Mouse (Mus musculus) intestine, postnatal 0 days (tissue): Measurements from ENCODE around the gene Gm38655. TPM values are rescaled to one million over a fixed set of nuclear protein-coding genes. Genes with fewer than 3 reads are reported as not detected.

Experiments used
- ATAC-seq: fragments of 200-750 bp; cut with Nextera tagmentation; 2 replicates; pipeline ENCODE4 v1.8.0; 2017; ENCODE audit warnings: mild to moderate bottlenecking, moderate TSS enrichment, moderate library complexity
- H3K27ac ChIP-seq: fragments of 300-500 bp; sonication (generic); 2 replicates; pipeline ENCODE4 v1.5.1; 2014; ENCODE audit warnings: mild to moderate bottlenecking, low read depth, low read length, moderate library complexity
- H3K27me3 ChIP-seq: fragments of 300-500 bp; sonication (generic); replicated peaks from 2 replicates; pipeline ENCODE4 v1.6.1; 2014; ENCODE audit warnings: low read length, mixed read lengths; ENCODE audit not compliant: control insufficient read depth, insufficient read depth
- H3K36me3 ChIP-seq: fragments of 300-500 bp; sonication (generic); 2 replicates; pipeline ENCODE4 v1.6.1; 2014; ENCODE audit warnings: mild to moderate bottlenecking, moderate library complexity; ENCODE audit not compliant: control insufficient read depth, insufficient read depth
- H3K4me1 ChIP-seq: fragments of 300-500 bp; sonication (generic); replicated peaks from 2 replicates; pipeline ENCODE4 v1.6.1; 2014; ENCODE audit warnings: antibody characterized with exemption, low read length, mixed read lengths; ENCODE audit not compliant: control insufficient read depth, insufficient read depth
- H3K4me2 ChIP-seq: fragments of 300-500 bp; sonication (generic); replicated peaks from 2 replicates; pipeline ENCODE4 v1.6.1; 2014; ENCODE audit warnings: low read depth, mild to moderate bottlenecking, moderate library complexity
- H3K4me3 ChIP-seq: fragments of 300-500 bp; sonication (generic); 2 replicates; pipeline ENCODE4 v1.5.1; 2014; ENCODE audit warnings: low read depth, low read length
- H3K9ac ChIP-seq: fragments of 300-500 bp; sonication (generic); 2 replicates; pipeline ENCODE4 v1.6.1; 2014; ENCODE audit warnings: mild to moderate bottlenecking, low read depth, low read length
- H3K9me3 ChIP-seq: fragments of 300-500 bp; sonication (generic); 2 replicates; pipeline ENCODE4 v1.6.1; 2016; ENCODE audit warnings: mixed run types; ENCODE audit not compliant: control insufficient read depth
- CTCF ChIP-seq: sonication (generic); IDR thresholded peaks from 2 replicates; pipeline ENCODE4 v1.5.1; 2016; ENCODE audit warnings: low read depth, mild to moderate bottlenecking, control low read depth, antibody characterized with exemption, moderate library complexity
- WGBS: fragments of 180-500 bp; shearing (Covaris S2); extraction: QIAGEN DNeasy Blood & Tissue Kit; methylation state at CpG from one replicate; pipeline ENCODE4 v1.1.7; 2014; 5-methylcytosine and 5-hydroxymethylcytosine counted together
- polyA plus RNA-seq: library from polyadenylated mRNA; unstranded; fragments of >200 nt; fragmentation: Nextera tagmentation; extraction: Ambion mirVana; gene quantifications from 2 replicates; pipeline ENCODE4 v1.2.1, GENCODE M21; 2015

The Gm38655 gene
- polyA plus RNA-seq, 1 experiment from 2014 or later = 0.30 TPM

DNA sequence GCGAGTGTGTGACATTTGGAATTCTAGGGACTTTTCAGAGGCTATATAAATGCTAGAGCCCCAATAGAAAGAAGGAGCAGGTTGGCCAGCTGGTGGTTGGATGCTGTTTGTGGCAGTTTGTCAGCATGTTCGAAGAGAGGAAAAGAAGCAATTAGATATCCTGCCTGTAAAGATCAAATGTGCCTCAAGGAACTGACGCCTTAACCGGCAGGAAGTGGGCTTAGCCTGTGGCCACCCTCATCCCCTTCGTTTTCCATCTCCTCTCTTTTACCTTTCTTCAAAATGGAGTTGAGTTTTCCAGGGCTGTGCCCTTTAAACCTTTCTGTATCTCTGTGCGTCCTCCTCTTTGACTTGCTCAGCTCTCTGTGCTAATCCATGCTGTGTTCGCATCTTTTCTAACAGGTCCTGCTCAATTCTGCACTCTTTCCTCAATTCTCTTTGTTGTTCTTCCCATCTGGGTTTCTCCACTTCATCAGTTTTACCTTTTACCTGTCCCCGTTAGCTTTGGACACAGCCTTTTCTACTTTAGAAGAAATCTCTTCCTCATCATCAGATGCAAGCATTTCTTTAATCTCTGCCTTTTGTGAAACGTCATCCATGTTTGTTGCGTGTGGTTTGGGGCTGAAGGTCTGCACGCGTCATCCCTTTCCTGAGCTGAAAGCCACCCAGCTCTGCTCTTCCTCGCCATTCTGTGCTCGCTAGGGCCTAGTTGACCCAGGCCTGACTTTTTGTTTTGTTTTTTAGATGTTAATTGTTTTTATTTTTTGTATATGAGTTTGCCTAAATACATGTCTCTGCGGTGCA lies 44.4 kb upstream of the Gm38655 start:
- no peak for ATAC-seq
- no peak for TF ChIP-seq CTCF
- H3K36me3 ChIP-seq = peaks cover 41% of the 10 kb centered on the region
- no peak overlapping the region for H3K4me2 ChIP-seq
- no peak overlapping the region for H3K9ac ChIP-seq
- no peak overlapping the region for H3K4me3 ChIP-seq
- H3K4me1 ChIP-seq = no peaks in the 10 kb centered on the region
- no peaks in the 10 kb centered on the region for H3K9me3 ChIP-seq
- H3K27me3 ChIP-seq = no peaks in the 10 kb centered on the region
- 94% methylated on average over 15 of the region's 15 CpGs for WGBS
- H3K27ac ChIP-seq = no peak overlapping the region

DNA sequence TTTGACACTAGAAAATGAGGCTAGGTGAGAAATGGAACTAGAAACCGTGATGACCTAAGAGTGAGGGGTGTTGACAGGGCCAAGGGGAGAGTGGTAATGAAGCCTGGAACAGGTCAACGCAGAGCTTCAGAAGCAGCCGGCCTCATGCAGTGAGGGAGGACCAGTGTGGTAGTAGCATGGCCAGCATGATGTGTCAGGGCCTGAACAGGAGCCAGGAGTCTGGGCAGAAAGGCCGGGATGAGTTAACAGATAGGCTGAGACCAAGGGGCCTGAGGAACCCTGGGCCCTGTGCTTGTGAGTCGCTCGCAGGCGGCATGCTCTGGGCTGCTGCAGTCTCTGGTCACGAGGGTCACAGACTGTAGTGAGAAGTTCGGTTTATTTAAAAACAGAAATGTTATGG lies 43.7 kb upstream of the Gm38655 start:
- Histone ChIP-seq H3K4me2 (no peak overlapping the region), H3K4me3 (no peak overlapping the region), H3K9me3 (no peaks in the 10 kb centered on the region), H3K27ac (no peak overlapping the region), H3K27me3 (no peaks in the 10 kb centered on the region), H3K36me3 (peaks cover 45% of the 10 kb centered on the region), H3K9ac (no peak overlapping the region), H3K4me1 (no peaks in the 10 kb centered on the region)
- WGBS = 96% methylated on average over 9 of the region's 9 CpGs
- ATAC-seq = no peak
- no peak for TF ChIP-seq CTCF

DNA sequence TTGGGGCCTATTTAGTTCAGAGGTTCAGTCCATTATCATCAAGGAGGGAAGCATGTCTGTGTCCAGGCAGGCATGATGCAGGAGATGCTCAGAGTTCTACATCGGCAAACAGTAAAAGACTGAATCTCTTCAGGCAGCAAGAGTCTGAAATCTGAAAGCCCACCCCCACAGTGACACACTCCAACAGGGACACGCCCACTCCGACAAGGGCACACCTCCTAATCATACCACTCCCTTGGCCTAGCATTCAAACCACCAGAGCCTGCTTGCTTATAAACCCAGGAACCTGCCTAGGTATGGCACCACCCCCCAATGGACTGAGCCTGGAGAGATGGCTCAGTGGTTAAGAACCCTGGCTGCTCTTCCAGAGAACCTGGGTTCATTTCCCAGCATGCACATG lies 40.2 kb upstream of the Gm38655 start:
- Histone ChIP-seq H3K4me1 (no peaks in the 10 kb centered on the region), H3K9me3 (no peaks in the 10 kb centered on the region), H3K27ac (no peak overlapping the region), H3K9ac (no peak overlapping the region), H3K4me2 (no peak overlapping the region), H3K36me3 (peaks cover 70% of the 10 kb centered on the region), H3K27me3 (no peaks in the 10 kb centered on the region), H3K4me3 (no peak overlapping the region)
- no peak for TF ChIP-seq CTCF
- ATAC-seq = no peak
- WGBS = 84% methylated on average over 3 of the region's 3 CpGs

DNA sequence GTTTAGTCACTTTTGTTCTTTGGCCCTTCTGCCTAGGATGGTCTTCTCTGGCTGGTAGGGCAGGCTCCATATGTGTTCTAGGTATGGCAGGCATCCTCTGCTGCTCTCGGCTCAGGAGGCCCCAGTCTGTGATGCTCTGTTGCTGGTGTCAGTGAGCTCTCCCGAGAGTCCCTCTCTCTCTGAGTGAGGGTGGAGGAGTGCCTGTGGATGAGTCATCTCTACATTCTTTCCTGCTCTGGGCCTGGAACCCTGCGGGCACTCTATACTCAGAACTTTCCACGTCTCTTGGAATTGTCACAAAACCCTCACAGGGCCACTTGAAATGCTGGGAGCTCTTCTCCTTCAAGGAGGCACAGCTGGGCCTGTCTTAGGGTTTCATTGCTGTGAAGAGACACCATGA lies 36.4 kb upstream of the Gm38655 start:
- no peak overlapping the region for H3K4me3 ChIP-seq
- 77% methylated on average over 4 of the region's 4 CpGs for WGBS
- no peaks in the 10 kb centered on the region for H3K27me3 ChIP-seq
- no peak for ATAC-seq
- H3K4me2 ChIP-seq = no peak overlapping the region
- H3K9ac ChIP-seq = no peak overlapping the region
- H3K27ac ChIP-seq = no peak overlapping the region; the same call in 1 of the 2 replicates
- H3K36me3 ChIP-seq = peaks cover 79% of the 10 kb centered on the region
- no peak for TF ChIP-seq CTCF
- no peaks in the 10 kb centered on the region for H3K4me1 ChIP-seq
- no peaks in the 10 kb centered on the region for H3K9me3 ChIP-seq

- no peak for ATAC-seq
- Histone ChIP-seq H3K4me3 (no peak overlapping the region), H3K9me3 (no peaks in the 10 kb centered on the region), H3K9ac (no peak overlapping the region), H3K4me2 (no peak overlapping the region), H3K36me3 (peaks cover 77% of the 10 kb centered on the region), H3K27ac (no peak overlapping the region), H3K4me1 (no peaks in the 10 kb centered on the region), H3K27me3 (no peaks in the 10 kb centered on the region)
- WGBS = 84% methylated on average over 15 of the region's 15 CpGs
- TF ChIP-seq CTCF = no peak
Observed at GRCm38 (mm10) chr17:25210680-25211466, 35.6 kb upstream of the Gm38655 start.

DNA sequence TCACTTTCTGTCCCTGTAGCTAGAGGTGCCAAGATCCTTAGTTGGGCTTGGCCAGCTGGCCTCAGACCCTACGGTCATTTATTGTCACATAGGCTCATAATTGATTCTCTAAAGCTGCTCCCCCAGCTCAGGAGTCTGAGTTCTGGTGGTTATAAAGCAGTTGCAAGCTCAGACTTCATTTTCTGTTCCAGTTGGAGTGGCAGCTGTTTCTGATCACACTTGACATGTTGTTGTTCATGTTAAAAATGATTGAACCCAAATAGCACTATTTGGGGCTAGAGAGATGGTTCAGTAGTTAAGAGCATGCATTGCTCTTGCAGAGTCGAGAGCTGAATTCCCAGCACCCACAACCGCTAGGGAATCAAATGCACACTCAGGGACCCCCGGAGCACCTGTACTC lies 34.7 kb upstream of the Gm38655 start:
- peaks cover 77% of the 10 kb centered on the region for H3K36me3 ChIP-seq
- H3K9ac ChIP-seq = no peak overlapping the region
- H3K9me3 ChIP-seq = no peaks in the 10 kb centered on the region
- ATAC-seq = no peak
- H3K27ac ChIP-seq = no peak overlapping the region
- H3K4me3 ChIP-seq = no peak overlapping the region
- H3K4me1 ChIP-seq = no peaks in the 10 kb centered on the region
- no peak for TF ChIP-seq CTCF
- no peaks in the 10 kb centered on the region for H3K27me3 ChIP-seq
- H3K4me2 ChIP-seq = no peak overlapping the region
- 79% methylated on average over 4 of the region's 4 CpGs for WGBS
